Mouse (Mus musculus): ENCODE results near the gene Apol11b. TPM values are rescaled to one million over a fixed set of nuclear protein-coding genes. Genes with fewer than 3 reads are reported as not detected.

The Apol11b gene
- total and polyA plus RNA-seq, 3 experiments = 0.04 to 0.26 (median 0.19) TPM

Other genes starting within 250 kb of the Apol11b start
- gene Apol7a, start 244.2 kb downstream of the Apol11b start, total RNA-seq (2012; rRNA removed) = not detected in 2 replicates
- not detected in 2 replicates for gene Apol7a, start 244.2 kb downstream of the Apol11b start, total RNA-seq (2014; rRNA removed)
- gene Apol7a, start 244.2 kb downstream of the Apol11b start, polyA plus RNA-seq (2012; ENCODE audit: insufficient read length, low read depth) = not detected in 2 replicates
- not detected in 2 replicates for gene Apol9a, start 232.2 kb downstream of the Apol11b start, total RNA-seq (2012; rRNA removed)
- not detected in 2 replicates for gene Apol9a, start 232.2 kb downstream of the Apol11b start, total RNA-seq (2014; rRNA removed)
- gene Apol9a, start 232.2 kb downstream of the Apol11b start, polyA plus RNA-seq (2012; ENCODE audit: insufficient read length, low read depth) = not detected in 2 replicates
- gene Apol7b, start 195.8 kb downstream of the Apol11b start, total RNA-seq (2012; rRNA removed) = not detected in 2 replicates
- not detected in 2 replicates for gene Apol7b, start 195.8 kb downstream of the Apol11b start, total RNA-seq (2014; rRNA removed)
- gene Apol7b, start 195.8 kb downstream of the Apol11b start, polyA plus RNA-seq (2012; ENCODE audit: insufficient read length, low read depth) = not detected in 2 replicates
- not detected in 2 replicates for gene Apol10a, start 166.2 kb downstream of the Apol11b start, total RNA-seq (2012; rRNA removed)
- gene Apol10a, start 166.2 kb downstream of the Apol11b start, total RNA-seq (2014; rRNA removed) = not detected in 2 replicates
- gene Apol10a, start 166.2 kb downstream of the Apol11b start, polyA plus RNA-seq (2012; ENCODE audit: insufficient read length, low read depth) = not detected in 2 replicates
- gene Apol11a, start 135.0 kb downstream of the Apol11b start, total RNA-seq (2012; rRNA removed) = not detected in 2 replicates
- not detected in 2 replicates for gene Apol11a, start 135.0 kb downstream of the Apol11b start, total RNA-seq (2014; rRNA removed)
- not detected in 2 replicates for gene Apol11a, start 135.0 kb downstream of the Apol11b start, polyA plus RNA-seq (2012; ENCODE audit: insufficient read length, low read depth)
- gene Apol7c, start 110.0 kb downstream of the Apol11b start, total RNA-seq (2012; rRNA removed) = not detected in 2 replicates
- not detected in 2 replicates for gene Apol7c, start 110.0 kb downstream of the Apol11b start, total RNA-seq (2014; rRNA removed)
- 0.17 and 0.37 TPM in 2 replicates for gene Apol7c, start 110.0 kb downstream of the Apol11b start, polyA plus RNA-seq (2012; ENCODE audit: insufficient read length, low read depth)
- gene 1700025B11Rik, start 81.4 kb downstream of the Apol11b start, total RNA-seq (2012; rRNA removed) = not detected in 2 replicates
- not detected in 2 replicates for gene 1700025B11Rik, start 81.4 kb downstream of the Apol11b start, total RNA-seq (2014; rRNA removed)
- gene 1700025B11Rik, start 81.4 kb downstream of the Apol11b start, polyA plus RNA-seq (2012; ENCODE audit: insufficient read length, low read depth) = not detected in 2 replicates
- 2.3 and 2.9 TPM in 2 replicates for gene Apol10b, start 47.2 kb downstream of the Apol11b start, total RNA-seq (2012; rRNA removed)
- gene Apol10b, start 47.2 kb downstream of the Apol11b start, total RNA-seq (2014; rRNA removed) = 4.9 and 5.2 TPM in 2 replicates
- 3.6 and 4.3 TPM in 2 replicates for gene Apol10b, start 47.2 kb downstream of the Apol11b start, polyA plus RNA-seq (2012; ENCODE audit: insufficient read length, low read depth)
- gene Gm36245, start 44.0 kb downstream of the Apol11b start, total RNA-seq (2012; rRNA removed) = not detected in 2 replicates
- not detected in 2 replicates for gene Gm36245, start 44.0 kb downstream of the Apol11b start, total RNA-seq (2014; rRNA removed)
- not detected in 2 replicates for gene Gm36245, start 44.0 kb downstream of the Apol11b start, polyA plus RNA-seq (2012; ENCODE audit: insufficient read length, low read depth)
- not detected in 2 replicates for gene Apol7e, start 55.6 kb upstream of the Apol11b start, total RNA-seq (2012; rRNA removed)
- not detected in 2 replicates for gene Apol7e, start 55.6 kb upstream of the Apol11b start, total RNA-seq (2014; rRNA removed)
- gene Apol7e, start 55.6 kb upstream of the Apol11b start, polyA plus RNA-seq (2012; ENCODE audit: insufficient read length, low read depth) = not detected in 2 replicates
- not detected in 2 replicates for gene Apol9b, start 85.8 kb upstream of the Apol11b start, total RNA-seq (2012; rRNA removed)
- not detected in 2 replicates for gene Apol9b, start 85.8 kb upstream of the Apol11b start, total RNA-seq (2014; rRNA removed)
- not detected in 2 replicates for gene Apol9b, start 85.8 kb upstream of the Apol11b start, polyA plus RNA-seq (2012; ENCODE audit: insufficient read length, low read depth)
- gene Apol8, start 113.7 kb upstream of the Apol11b start, total RNA-seq (2012; rRNA removed) = 0.17 TPM in 1 of 2 replicates, not detected in the other
- 0.15 and 0.84 TPM in 2 replicates for gene Apol8, start 113.7 kb upstream of the Apol11b start, total RNA-seq (2014; rRNA removed)
- 0.14 and 0.50 TPM in 2 replicates for gene Apol8, start 113.7 kb upstream of the Apol11b start, polyA plus RNA-seq (2012; ENCODE audit: insufficient read length, low read depth)
- 128 and 146 TPM in 2 replicates for gene Myh9, start 198.9 kb upstream of the Apol11b start, total RNA-seq (2012; rRNA removed)
- 43.8 and 46.4 TPM in 2 replicates for gene Myh9, start 198.9 kb upstream of the Apol11b start, total RNA-seq (2014; rRNA removed)
- gene Myh9, start 198.9 kb upstream of the Apol11b start, polyA plus RNA-seq (2012; ENCODE audit: insufficient read length, low read depth) = 165 and 178 TPM in 2 replicates